Mouse (Mus musculus) kidney, embryonic 14.5 days (tissue): ENCODE measurements around the gene Vangl2. TPM values are rescaled to one million over a fixed set of nuclear protein-coding genes. Genes with fewer than 3 reads are reported as not detected.

Source experiments
- ATAC-seq: fragments of 200-750 bp; cut with Nextera tagmentation; 2 replicates; pipeline ENCODE4 v1.8.0; 2017; ENCODE audit warnings: moderate number of reproducible peaks, mild to moderate bottlenecking, moderate TSS enrichment, moderate library complexity; ENCODE audit not compliant: low FRiP score, low TSS enrichment
- H3K27ac ChIP-seq: fragments of 300-500 bp; sonication (generic); 2 replicates; pipeline ENCODE4 v1.5.1; 2014; ENCODE audit warnings: low read depth, mild to moderate bottlenecking, low read length, moderate library complexity, mixed read lengths
- H3K27me3 ChIP-seq: fragments of 300-500 bp; sonication (generic); 2 replicates; pipeline ENCODE4 v1.6.1; 2014; ENCODE audit warnings: mild to moderate bottlenecking, low read length; ENCODE audit not compliant: control insufficient read depth, insufficient read depth
- H3K36me3 ChIP-seq: fragments of 300-500 bp; sonication (generic); 2 replicates; pipeline ENCODE4 v1.6.1; 2014; ENCODE audit warnings: low read length, mixed read lengths; ENCODE audit not compliant: control insufficient read depth, insufficient read depth
- H3K4me1 ChIP-seq: fragments of 300-500 bp; sonication (generic); 2 replicates; pipeline ENCODE4 v1.6.1; 2014; ENCODE audit warnings: low read length, mixed read lengths; ENCODE audit not compliant: control insufficient read depth, insufficient read depth
- H3K4me2 ChIP-seq: fragments of 300-500 bp; sonication (generic); replicated peaks from 2 replicates; pipeline ENCODE4 v1.6.1; 2014; ENCODE audit warnings: low read depth, mild to moderate bottlenecking, low read length
- H3K4me3 ChIP-seq: fragments of 300-500 bp; sonication (generic); 2 replicates; pipeline ENCODE4 v1.5.1; 2014; ENCODE audit warnings: mild to moderate bottlenecking, low read length
- H3K9ac ChIP-seq: fragments of 300-500 bp; sonication (generic); 2 replicates; pipeline ENCODE4 v1.6.1; 2014; ENCODE audit warnings: low read depth, mild to moderate bottlenecking, low read length, moderate library complexity
- H3K9me3 ChIP-seq: fragments of 300-500 bp; sonication (generic); 2 replicates; pipeline ENCODE4 v1.6.1; 2016; ENCODE audit warnings: low read length; ENCODE audit not compliant: control insufficient read depth
- WGBS: fragments of 180-500 bp; shearing (Covaris S2); extraction: QIAGEN DNeasy Blood & Tissue Kit; methylation state at CpG from one replicate; pipeline ENCODE4 v1.1.7; 2014; 5-methylcytosine and 5-hydroxymethylcytosine counted together
- polyA plus RNA-seq: library from polyadenylated mRNA; unstranded; fragments of >200 nt; fragmentation: Nextera tagmentation; extraction: Ambion mirVana; gene quantifications from 2 replicates; pipeline ENCODE4 v1.2.1, GENCODE M21; 2014

Gene Vangl2
- polyA plus RNA-seq, 1 experiment from 2014 or later: 19.0 TPM

- peak overlapping the region; percentile 93 for H3K4me3 ChIP-seq
- ATAC-seq: no peak
- H3K4me1 ChIP-seq: peaks cover 39% of the 10 kb centered on the region
- H3K4me2 ChIP-seq: peak overlapping the region; percentile 60
- H3K27ac ChIP-seq: no peak overlapping the region
- no peaks in the 10 kb centered on the region for H3K27me3 ChIP-seq
- H3K9me3 ChIP-seq: no peaks in the 10 kb centered on the region
- 50% methylated on average over 8 of the region's 8 CpGs for WGBS
- H3K36me3 ChIP-seq: peaks cover 6% of the 10 kb centered on the region; the same call in 1 of the 2 replicates
- peak overlapping the region; percentile 93; the same call in 1 of the 2 replicates for H3K9ac ChIP-seq
Observed at GRCm38 (mm10) chr1:172025201-172025904, 2.9 kb downstream of the Vangl2 start.

DNA sequence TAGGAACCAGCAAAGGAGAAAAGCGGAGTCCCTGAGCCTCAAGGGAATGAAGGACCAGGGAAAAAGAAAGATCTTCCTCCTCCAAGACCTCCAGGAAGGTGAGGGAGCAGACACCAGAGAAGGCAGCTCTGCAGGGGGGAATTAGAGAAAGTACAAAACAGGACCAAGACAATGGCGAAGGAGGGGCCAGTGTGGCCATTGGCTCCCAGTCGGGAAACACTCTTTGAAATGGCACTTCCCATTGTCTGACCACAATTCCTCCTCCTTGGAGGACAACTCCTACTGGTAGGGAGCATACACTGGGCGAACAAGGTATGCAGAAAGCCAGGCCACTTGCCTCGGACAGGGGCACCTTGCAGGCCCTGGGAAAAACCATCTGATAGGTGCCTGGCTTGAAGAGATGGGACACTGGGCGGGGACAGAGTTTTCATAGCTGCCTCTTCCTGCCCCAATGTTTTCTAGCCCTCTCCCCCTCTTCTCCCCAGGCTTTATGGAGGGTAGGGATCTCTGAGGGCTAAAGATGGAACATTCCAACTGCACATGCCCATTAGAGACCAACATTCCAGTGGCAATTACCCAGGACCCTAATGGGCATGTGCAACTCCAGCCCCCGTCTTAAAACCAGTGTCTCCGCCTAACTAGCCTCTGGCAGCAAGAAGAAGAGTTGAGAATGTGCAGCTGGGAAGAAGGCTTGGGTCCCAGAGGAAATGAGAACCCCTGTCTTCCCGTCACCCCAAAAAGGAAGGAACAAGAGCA is 3.9 kb downstream of the Vangl2 start:
- H3K27ac ChIP-seq: no peak overlapping the region
- peaks cover 6% of the 10 kb centered on the region; the same call in 1 of the 2 replicates for H3K36me3 ChIP-seq
- 63% methylated on average over 9 of the region's 9 CpGs for WGBS
- no peaks in the 10 kb centered on the region for H3K27me3 ChIP-seq
- no peaks in the 10 kb centered on the region for H3K9me3 ChIP-seq
- no peak overlapping the region for H3K9ac ChIP-seq
- H3K4me1 ChIP-seq: peaks cover 45% of the 10 kb centered on the region
- ATAC-seq: no peak
- no peak overlapping the region for H3K4me3 ChIP-seq
- H3K4me2 ChIP-seq: no peak overlapping the region; the same call in 1 of the 2 replicates

GRCm38 (mm10) chr1:172019863-172020521 is 8.3 kb downstream of the Vangl2 start:
- WGBS: 43% methylated on average over 10 of the region's 10 CpGs
- peaks cover 44% of the 10 kb centered on the region for H3K4me1 ChIP-seq
- no peaks in the 10 kb centered on the region for H3K9me3 ChIP-seq
- H3K4me2 ChIP-seq: no peak overlapping the region
- H3K36me3 ChIP-seq: peaks cover 6% of the 10 kb centered on the region; the same call in 1 of the 2 replicates
- H3K27me3 ChIP-seq: no peaks in the 10 kb centered on the region
- H3K9ac ChIP-seq: no peak overlapping the region
- H3K4me3 ChIP-seq: no peak overlapping the region
- 0 out of 2 replicates have a peak, but pooled peaks have one; percentile 11 for ATAC-seq
- no peak overlapping the region for H3K27ac ChIP-seq

DNA sequence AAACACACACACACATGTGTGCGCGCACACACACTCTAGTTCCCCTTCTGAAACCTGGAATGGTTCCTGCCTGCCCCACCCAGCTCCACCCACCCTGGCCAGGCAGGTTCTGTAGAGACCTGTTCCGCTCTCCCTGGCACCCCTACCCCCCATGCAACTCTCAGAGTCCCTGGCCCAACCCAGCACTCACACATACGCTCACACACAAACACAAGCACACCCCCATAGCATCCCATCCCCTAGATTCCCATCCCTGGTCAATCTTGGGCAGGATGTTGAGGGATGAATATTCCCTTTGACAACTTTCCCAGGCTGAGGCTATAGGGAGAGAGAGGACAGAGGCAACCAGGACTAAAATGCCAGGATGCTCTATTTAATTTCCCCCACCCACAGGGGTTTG is 8.9 kb downstream of the Vangl2 start:
- Histone ChIP-seq H3K4me1 (peaks cover 38% of the 10 kb centered on the region), H3K27ac (no peak overlapping the region), H3K9me3 (no peaks in the 10 kb centered on the region), H3K36me3 (peaks cover 6% of the 10 kb centered on the region; the same call in 1 of the 2 replicates), H3K4me3 (no peak overlapping the region), H3K9ac (no peak overlapping the region), H3K27me3 (no peaks in the 10 kb centered on the region), H3K4me2 (no peak overlapping the region)
- no peak for ATAC-seq
- 92% methylated on average over 4 of the region's 4 CpGs for WGBS

GRCm38 (mm10) chr1:172018336-172019311 is 9.6 kb downstream of the Vangl2 start:
- Histone ChIP-seq H3K9ac (no peak overlapping the region), H3K4me3 (no peak overlapping the region), H3K4me1 (peaks cover 32% of the 10 kb centered on the region), H3K9me3 (no peaks in the 10 kb centered on the region), H3K27ac (no peak overlapping the region), H3K36me3 (0 out of 2 replicates have a peak, but pooled peaks cover 2% of the 10 kb centered on the region), H3K27me3 (no peaks in the 10 kb centered on the region), H3K4me2 (no peak overlapping the region)
- no peak for ATAC-seq
- WGBS: 81% methylated on average over 9 of the region's 9 CpGs

- peaks cover 31% of the 10 kb centered on the region for H3K4me1 ChIP-seq
- no peak overlapping the region for H3K4me2 ChIP-seq
- peaks cover 6% of the 10 kb centered on the region; the same call in 1 of the 2 replicates for H3K36me3 ChIP-seq
Observed at GRCm38 (mm10) chr1:172017517-172018070, 10.7 kb downstream of the Vangl2 start.

GRCm38 (mm10) chr1:172016660-172017516 is 11.4 kb downstream of the Vangl2 start:
- WGBS: 30% methylated on average over 6 of the region's 6 CpGs
- no peak overlapping the region for H3K4me2 ChIP-seq
- ATAC-seq: peak; percentile 36; the same call in 1 of the 2 replicates
- 0 out of 2 replicates have a peak overlapping the region, but pooled peaks have one; percentile 12 for H3K9ac ChIP-seq
- no peaks in the 10 kb centered on the region for H3K27me3 ChIP-seq
- peak overlapping the region; percentile 55 for H3K27ac ChIP-seq
- peaks cover 13% of the 10 kb centered on the region; the same call in 1 of the 2 replicates for H3K36me3 ChIP-seq
- peaks cover 29% of the 10 kb centered on the region for H3K4me1 ChIP-seq
- H3K4me3 ChIP-seq: no peak overlapping the region
- H3K9me3 ChIP-seq: no peaks in the 10 kb centered on the region

More at GRCm38 (mm10) chr1:172017517-172018070, 10.7 kb downstream of the Vangl2 start:
- H3K4me3 ChIP-seq: no peak overlapping the region
- WGBS: 77% methylated on average over 6 of the region's 6 CpGs
- H3K9me3 ChIP-seq: no peaks in the 10 kb centered on the region
- H3K27ac ChIP-seq: peak overlapping the region; percentile 24; the same call in 1 of the 2 replicates
- H3K27me3 ChIP-seq: no peaks in the 10 kb centered on the region
- 0 out of 2 replicates have a peak overlapping the region, but pooled peaks have one; percentile 12 for H3K9ac ChIP-seq
- no peak for ATAC-seq
